Mouse (Mus musculus) hindbrain, postnatal 0 days (tissue): ENCODE measurements around the gene Spef2. TPM values are rescaled to one million over a fixed set of nuclear protein-coding genes. Genes with fewer than 3 reads are reported as not detected.

Experiments used
- ATAC-seq: fragments of 200-750 bp; cut with Nextera tagmentation; 2 replicates; pipeline ENCODE4 v1.8.0; 2017; ENCODE audit warnings: mild to moderate bottlenecking, moderate TSS enrichment, moderate library complexity
- DNase-seq: peaks from one replicate; pipeline ENCODE4 v3.0.0-alpha.2; 2015; ENCODE audit warnings: low spot score
- H3K27ac ChIP-seq: fragments of 300-500 bp; sonication (generic); 2 replicates; pipeline ENCODE4 v1.5.1; 2014; ENCODE audit warnings: mild to moderate bottlenecking
- H3K27me3 ChIP-seq: fragments of 300-500 bp; sonication (generic); 2 replicates; pipeline ENCODE4 v1.6.1; 2014; ENCODE audit warnings: low read length, mixed read lengths; ENCODE audit not compliant: insufficient read depth
- H3K36me3 ChIP-seq: fragments of 300-500 bp; sonication (generic); 2 replicates; pipeline ENCODE4 v1.6.1; 2014; ENCODE audit warnings: low read length, mixed read lengths; ENCODE audit not compliant: insufficient read depth
- H3K4me1 ChIP-seq: fragments of 300-500 bp; sonication (generic); 2 replicates; pipeline ENCODE4 v1.6.1; 2014; ENCODE audit warnings: antibody characterized with exemption, low read length, mixed read lengths; ENCODE audit not compliant: insufficient read depth
- H3K4me2 ChIP-seq: fragments of 300-500 bp; sonication (generic); 2 replicates; pipeline ENCODE4 v1.6.1; 2014; ENCODE audit warnings: low read depth, mild to moderate bottlenecking, low read length, moderate library complexity, mixed read lengths
- H3K4me3 ChIP-seq: fragments of 300-500 bp; sonication (generic); 2 replicates; pipeline ENCODE4 v1.5.1; 2014; ENCODE audit warnings: low read length
- H3K9ac ChIP-seq: fragments of 300-500 bp; sonication (generic); replicated peaks from 2 replicates; pipeline ENCODE4 v1.6.1; 2014; ENCODE audit warnings: mild to moderate bottlenecking, low read length, moderate library complexity, mixed read lengths
- H3K9me3 ChIP-seq: fragments of 300-500 bp; sonication (generic); 2 replicates; pipeline ENCODE4 v1.6.1; 2016; ENCODE audit warnings: low read length, mixed read lengths
- CTCF ChIP-seq: IDR thresholded peaks from 2 replicates; pipeline ENCODE4 v1.5.1; 2016; ENCODE audit warnings: antibody characterized with exemption, control low read depth, low read depth
- WGBS: fragments of 180-500 bp; shearing (Covaris S2); extraction: QIAGEN DNeasy Blood & Tissue Kit; methylation state at CpG from one replicate; pipeline ENCODE4 v1.1.7; 2014; 5-methylcytosine and 5-hydroxymethylcytosine counted together
- polyA plus RNA-seq: library from polyadenylated mRNA; unstranded; fragments of >200 nt; fragmentation: Nextera tagmentation; extraction: Ambion mirVana; gene quantifications from 2 replicates; pipeline ENCODE4 v1.2.1, GENCODE M21; 2015
- total RNA-seq: library from RNA; depleted of rRNA; stranded (reverse); fragments of >200 nt; gene quantifications from 2 replicates; pipeline ENCODE4 v1.2.3, GENCODE M21; 2014

Gene Spef2
- total and polyA plus RNA-seq, 2 experiments from 2014 or later, result 0.42 to 1.9 TPM

DNA sequence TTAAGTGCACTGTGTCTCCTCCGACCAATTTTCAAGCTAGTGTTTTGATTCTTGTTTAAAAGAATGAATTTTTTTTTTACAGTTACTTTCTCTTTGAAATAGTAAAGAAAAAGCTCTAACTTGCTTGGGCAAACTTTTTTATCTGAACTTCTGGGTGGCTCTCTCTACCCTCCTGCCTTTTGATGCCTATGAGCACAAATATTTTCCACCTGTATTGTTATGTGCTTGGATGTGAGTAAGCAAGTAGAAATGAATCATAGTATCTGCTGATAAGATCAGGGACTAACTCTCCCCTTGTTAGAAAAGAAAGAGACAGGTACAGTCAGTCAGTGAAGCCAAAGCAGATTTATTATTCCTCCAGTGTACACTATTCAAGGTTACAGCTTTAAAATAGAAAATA lies 87.5 kb downstream of the Spef2 start:
- H3K4me1 ChIP-seq, result no peaks in the 10 kb centered on the region
- H3K4me2 ChIP-seq, result no peak overlapping the region
- no peak for ATAC-seq
- no peaks in the 10 kb centered on the region for H3K36me3 ChIP-seq
- no peak overlapping the region for H3K9ac ChIP-seq
- no peaks in the 10 kb centered on the region for H3K27me3 ChIP-seq
- WGBS, result 78% methylated on average over 1 of the region's 1 CpGs
- TF ChIP-seq CTCF, result no peak
- no peak overlapping the region for H3K4me3 ChIP-seq
- H3K27ac ChIP-seq, result no peak overlapping the region
- DNase-seq, result no peak
- no peaks in the 10 kb centered on the region for H3K9me3 ChIP-seq

DNA sequence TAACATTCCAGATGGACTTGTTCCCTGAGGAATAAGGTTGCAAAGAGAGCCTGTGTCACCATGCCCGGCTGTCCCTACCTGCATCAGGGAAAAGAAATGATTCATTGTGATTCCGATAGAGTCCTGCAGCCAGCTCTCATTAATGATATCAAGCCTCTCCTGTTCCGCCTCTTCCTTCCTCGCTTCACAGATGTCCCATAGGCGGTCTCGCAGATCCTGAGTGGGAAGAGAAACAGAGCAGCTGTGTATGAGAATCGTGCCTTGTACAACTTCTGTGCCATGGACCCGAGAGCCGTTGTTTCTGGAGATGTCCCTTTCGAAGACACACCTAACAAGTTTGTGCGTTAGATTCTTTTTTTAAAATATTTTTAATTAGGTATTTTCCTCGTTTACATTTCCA lies 114.2 kb downstream of the Spef2 start:
- Histone ChIP-seq H3K4me3 (no peak overlapping the region), H3K4me2 (no peak overlapping the region), H3K4me1 (no peaks in the 10 kb centered on the region), H3K36me3 (no peaks in the 10 kb centered on the region), H3K9me3 (no peaks in the 10 kb centered on the region), H3K27me3 (no peaks in the 10 kb centered on the region), H3K9ac (no peak overlapping the region), H3K27ac (no peak overlapping the region)
- ATAC-seq (no peak), DNase-seq (no peak)
- TF ChIP-seq CTCF, result no peak
- 86% methylated on average over 12 of the region's 12 CpGs for WGBS

DNA sequence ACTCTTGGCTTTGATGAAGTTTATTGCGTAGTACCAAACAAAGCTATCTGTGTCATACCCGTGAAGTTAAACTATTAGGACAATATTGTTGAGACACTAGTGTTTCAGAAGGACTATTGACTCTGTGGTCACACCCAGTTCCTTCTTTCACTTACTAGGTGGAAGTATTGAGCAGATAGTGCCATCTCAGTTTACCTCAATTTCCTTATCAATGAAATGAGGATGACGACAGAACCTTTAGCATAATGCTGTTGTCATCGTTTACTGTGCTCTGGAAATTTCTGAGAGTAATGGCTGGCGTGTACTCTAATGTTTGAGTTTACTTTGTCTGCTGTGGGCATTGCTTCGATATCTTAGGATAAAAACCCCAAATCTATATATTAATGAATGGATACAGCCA lies 117.0 kb downstream of the Spef2 start:
- Histone ChIP-seq H3K27ac (no peak overlapping the region), H3K27me3 (no peaks in the 10 kb centered on the region), H3K4me2 (no peak overlapping the region), H3K36me3 (no peaks in the 10 kb centered on the region), H3K4me3 (no peak overlapping the region), H3K4me1 (no peaks in the 10 kb centered on the region), H3K9me3 (no peaks in the 10 kb centered on the region), H3K9ac (no peak overlapping the region)
- no peak for TF ChIP-seq CTCF
- ATAC-seq (no peak), DNase-seq (no peak)
- WGBS, result 91% methylated on average over 6 of the region's 6 CpGs

DNA sequence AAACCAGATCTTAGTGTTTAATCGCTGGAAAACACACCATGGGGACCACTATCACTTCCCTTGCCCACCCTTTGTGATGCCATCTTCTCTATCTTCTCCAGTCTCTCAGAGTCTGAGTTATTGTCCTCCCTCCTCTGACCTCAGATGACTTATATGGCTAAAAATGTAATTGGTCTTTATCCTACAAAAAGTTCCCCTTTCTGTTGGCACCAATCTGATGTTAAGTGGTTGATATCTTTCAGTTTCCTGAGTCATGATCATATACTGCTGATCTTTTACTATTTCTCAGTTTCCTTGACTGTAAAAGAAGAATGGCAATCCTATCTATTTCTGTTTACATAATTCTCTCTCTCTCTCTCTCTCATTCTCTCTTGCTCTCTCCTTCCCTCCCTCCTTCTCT lies 119.0 kb downstream of the Spef2 start:
- ATAC-seq (no peak), DNase-seq (no peak)
- H3K9ac ChIP-seq, result no peak overlapping the region
- no peaks in the 10 kb centered on the region for H3K36me3 ChIP-seq
- WGBS, result 74% methylated on average over 1 of the region's 1 CpGs
- TF ChIP-seq CTCF, result no peak
- H3K4me1 ChIP-seq, result no peaks in the 10 kb centered on the region
- H3K27ac ChIP-seq, result no peak overlapping the region
- H3K9me3 ChIP-seq, result no peaks in the 10 kb centered on the region
- H3K27me3 ChIP-seq, result no peaks in the 10 kb centered on the region
- H3K4me2 ChIP-seq, result no peak overlapping the region
- H3K4me3 ChIP-seq, result no peak overlapping the region

DNA sequence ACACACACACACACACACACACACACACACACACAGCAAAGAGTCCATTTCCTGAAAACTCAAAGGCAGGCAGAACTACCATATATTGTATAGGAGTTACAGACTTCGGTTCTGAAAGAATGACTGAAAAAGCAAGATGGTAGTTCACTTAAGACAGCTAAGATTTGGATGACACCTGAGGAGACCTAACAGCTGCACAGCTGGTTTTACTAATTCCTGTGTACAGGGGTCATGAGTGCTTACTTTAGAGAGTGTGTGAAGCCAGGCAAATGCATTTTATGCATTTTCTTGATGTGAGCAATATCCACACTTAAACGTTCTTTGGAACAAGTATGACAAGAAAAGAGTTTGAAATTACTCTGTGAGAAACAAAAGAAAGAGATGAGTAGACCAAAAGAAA lies 124.0 kb downstream of the Spef2 start:
- no peak overlapping the region for H3K9ac ChIP-seq
- H3K4me1 ChIP-seq, result no peaks in the 10 kb centered on the region
- ATAC-seq (no peak), DNase-seq (no peak)
- no peak overlapping the region for H3K4me2 ChIP-seq
- TF ChIP-seq CTCF, result no peak
- no peak overlapping the region for H3K4me3 ChIP-seq
- H3K36me3 ChIP-seq, result no peaks in the 10 kb centered on the region
- no peak overlapping the region for H3K27ac ChIP-seq
- no peaks in the 10 kb centered on the region for H3K27me3 ChIP-seq
- H3K9me3 ChIP-seq, result no peaks in the 10 kb centered on the region
- 80% methylated on average over 2 of the region's 2 CpGs for WGBS

DNA sequence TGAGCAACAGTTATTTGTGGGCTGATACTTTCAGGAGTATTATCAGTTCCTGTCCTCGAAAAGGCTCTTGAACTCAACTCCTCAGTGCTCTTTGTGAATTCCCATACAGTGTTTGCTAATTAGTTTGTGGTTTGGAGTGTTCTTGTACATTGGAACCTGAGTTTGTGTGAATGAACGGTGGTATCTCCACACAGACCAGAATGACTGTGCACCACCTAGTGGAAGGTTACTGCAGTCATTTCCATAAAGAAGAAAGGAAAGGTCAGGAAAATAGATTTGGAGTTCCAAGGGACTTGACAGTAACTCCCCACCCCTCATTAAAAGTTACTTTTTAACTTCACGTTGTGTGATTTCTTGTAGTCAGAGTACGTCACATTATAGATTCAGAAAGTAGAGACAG lies 140.5 kb downstream of the Spef2 start:
- Histone ChIP-seq H3K4me2 (no peak overlapping the region), H3K9ac (no peak overlapping the region), H3K4me1 (no peaks in the 10 kb centered on the region), H3K27ac (no peak overlapping the region), H3K36me3 (no peaks in the 10 kb centered on the region), H3K9me3 (no peaks in the 10 kb centered on the region), H3K4me3 (no peak overlapping the region), H3K27me3 (no peaks in the 10 kb centered on the region)
- TF ChIP-seq CTCF, result peak; percentile 50
- peak; percentile 14 for DNase-seq
- ATAC-seq, result no peak
- WGBS, result 75% methylated on average over 4 of the region's 4 CpGs

DNA sequence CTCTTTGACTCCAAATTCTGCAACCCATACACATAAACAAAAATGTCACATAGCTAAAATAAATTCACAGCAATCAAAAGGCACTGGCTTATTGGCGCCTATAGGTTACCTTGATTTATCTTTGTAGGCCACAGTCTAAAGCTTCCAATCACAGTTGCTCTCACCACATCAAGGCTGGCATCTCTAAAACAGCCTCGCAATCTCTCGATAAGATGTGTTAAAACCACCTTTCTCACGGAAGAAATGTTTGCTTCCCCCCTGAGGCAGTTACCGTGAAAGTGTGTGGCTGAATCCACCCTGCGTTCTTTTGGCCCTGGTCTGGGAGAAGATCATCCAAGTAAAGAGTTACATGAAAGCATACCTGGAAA lies 148.6 kb downstream of the Spef2 start:
- no peaks in the 10 kb centered on the region for H3K9me3 ChIP-seq
- 94% methylated on average over 6 of the region's 6 CpGs for WGBS
- no peak for ATAC-seq

More for the DNA sequence above, 148.6 kb downstream of the Spef2 start:
- no peak for DNase-seq
- Histone ChIP-seq H3K27ac (no peak overlapping the region), H3K36me3 (no peaks in the 10 kb centered on the region), H3K4me3 (no peak overlapping the region), H3K4me1 (no peaks in the 10 kb centered on the region), H3K27me3 (no peaks in the 10 kb centered on the region), H3K4me2 (no peak overlapping the region), H3K9ac (no peak overlapping the region)
- no peak for TF ChIP-seq CTCF
